Mouse (Mus musculus): ENCODE results near the gene Rcan2.

The Rcan2 gene

GRCm38 (mm10) chr17:44020707-44021220 lies 219.6 kb downstream of the Rcan2 start:
- no peak for DNase-seq (ENCODE audit: low read depth, low spot score)

GRCm38 (mm10) chr17:44023842-44024241 lies 222.7 kb downstream of the Rcan2 start:
- DNase-seq (ENCODE audit: low read depth, low spot score), result no peak

- no peak for DNase-seq (ENCODE audit: low read depth, low spot score)
These were observed 223.9 kb downstream of the Rcan2 start for GRCm38 (mm10) chr17:44025011-44025410.

GRCm38 (mm10) chr17:44025935-44026334 lies 224.8 kb downstream of the Rcan2 start:
- DNase-seq (ENCODE audit: low read depth, low spot score), result no peak

- peak; percentile 39 for DNase-seq (ENCODE audit: low read depth, low spot score)
These were observed 225.2 kb downstream of the Rcan2 start for GRCm38 (mm10) chr17:44026378-44026777.

GRCm38 (mm10) chr17:44026786-44027185 lies 225.6 kb downstream of the Rcan2 start:
- DNase-seq (ENCODE audit: low read depth, low spot score), result no peak

GRCm38 (mm10) chr17:44027311-44027710 lies 226.2 kb downstream of the Rcan2 start:
- no peak for DNase-seq (ENCODE audit: low read depth, low spot score)

GRCm38 (mm10) chr17:44029616-44030015 lies 228.5 kb downstream of the Rcan2 start:
- DNase-seq (ENCODE audit: low read depth, low spot score), result no peak

- DNase-seq (ENCODE audit: low read depth, low spot score), result no peak
These were observed 229.8 kb downstream of the Rcan2 start for GRCm38 (mm10) chr17:44030776-44031587.

GRCm38 (mm10) chr17:44035005-44035404 lies 233.9 kb downstream of the Rcan2 start:
- DNase-seq (ENCODE audit: low read depth, low spot score), result no peak

- DNase-seq (ENCODE audit: low read depth, low spot score), result peak; percentile 37
These were observed 237.5 kb downstream of the Rcan2 start for GRCm38 (mm10) chr17:44038656-44039055.

- DNase-seq (ENCODE audit: low read depth, low spot score), result no peak
These were observed 239.3 kb downstream of the Rcan2 start for GRCm38 (mm10) chr17:44040449-44040848.

- DNase-seq (ENCODE audit: low read depth, low spot score), result no peak
These were observed 241.2 kb downstream of the Rcan2 start for GRCm38 (mm10) chr17:44042301-44042700.

- no peak for DNase-seq (ENCODE audit: low read depth, low spot score)
These were observed 241.7 kb downstream of the Rcan2 start for GRCm38 (mm10) chr17:44042861-44043260.

GRCm38 (mm10) chr17:44053427-44053826 lies 252.3 kb downstream of the Rcan2 start:
- no peak for DNase-seq (ENCODE audit: low read depth, low spot score)

GRCm38 (mm10) chr17:44057123-44057522 lies 256.0 kb downstream of the Rcan2 start:
- DNase-seq (ENCODE audit: low read depth, low spot score), result no peak

- no peak for DNase-seq (ENCODE audit: low read depth, low spot score)
These were observed 257.0 kb downstream of the Rcan2 start for GRCm38 (mm10) chr17:44058145-44058544.

- DNase-seq (ENCODE audit: low read depth, low spot score), result no peak
These were observed 259.6 kb downstream of the Rcan2 start for GRCm38 (mm10) chr17:44060781-44061180.

- DNase-seq (ENCODE audit: low read depth, low spot score), result no peak
These were observed 260.2 kb downstream of the Rcan2 start for GRCm38 (mm10) chr17:44061289-44061890.

GRCm38 (mm10) chr17:44068876-44069275 lies 267.7 kb downstream of the Rcan2 start:
- no peak for DNase-seq (ENCODE audit: low read depth, low spot score)

GRCm38 (mm10) chr17:44071680-44072079 lies 270.5 kb downstream of the Rcan2 start:
- no peak for DNase-seq (ENCODE audit: low read depth, low spot score)

- no peak for DNase-seq (ENCODE audit: low read depth, low spot score)
These were observed 274.4 kb downstream of the Rcan2 start for GRCm38 (mm10) chr17:44075601-44076000.

Data from mesoderm, embryonic 11.5 days (tissue).